Comparison of ENCODE assay signal across 9 mouse cellular contexts in genomic region chr2:153437306-153437659, GRCm38 (mm10). TPM values are rescaled to one million over a fixed set of nuclear protein-coding genes. Genes with fewer than 3 reads are reported as not detected.
DNase-seq lines count a peak whose midpoint lies in the region; ATAC-seq and TF ChIP-seq lines count a peak whose summit lies in the region.
"Had no signal": no experiment of that assay in that cellular context is flagged by ENCODE, and none has a peak within 500 bp of the region (broad histone marks: within the 10 kb centered on the region; RNA-seq: fewer than 3 reads in every experiment).

No protein-coding gene starts in this region.

- H3K9ac ChIP-seq in embryonic facial prominence, embryonic 14.5 days (ENCODE audit: low read depth, low read length): peak overlapping the region; percentile 15; the same call in 1 of the 2 replicates
- H3K9ac ChIP-seq in liver, embryonic 16.5 days (ENCODE audit: low read depth, low read length): no peak overlapping the region

- TF ChIP-seq CTCF in cerebellum, adult 2 months (IDR thresholded peaks at IDR 0.05; ENCODE audit: borderline replicate concordance, insufficient read depth, low read depth, low read length): no peak

- peak overlapping the region; percentile 39 for H3K4me2 ChIP-seq in embryonic facial prominence, embryonic 14.5 days (ENCODE audit: low read depth, low read length)
- H3K4me2 ChIP-seq in liver, embryonic 16.5 days (ENCODE audit: low read depth, low read length): no peak overlapping the region

- ATAC-seq in embryonic facial prominence, embryonic 14.5 days (ENCODE audit: low read depth): 0 out of 2 replicates have a peak, but pooled peaks have one; percentile 1
- ATAC-seq in liver, embryonic 16.5 days (ENCODE audit: low read depth): no peak

- H3K27ac ChIP-seq in brown adipose tissue, adult 24 weeks (replicated peaks; ENCODE audit: low read depth, low read length): 0 out of 2 replicates have a peak overlapping the region, but pooled peaks have one; percentile 28
- peak overlapping the region; percentile 79 for H3K27ac ChIP-seq in embryonic facial prominence, embryonic 14.5 days (replicated peaks; ENCODE audit: low read depth, low read length)
- peak overlapping the region; percentile 29 for H3K27ac ChIP-seq in liver, embryonic 16.5 days (ENCODE audit: low read length)
- H3K27ac ChIP-seq in cerebellum, adult 2 months (ENCODE audit: insufficient read depth, low read length): no peak overlapping the region; the same call in 1 of the 2 replicates

- 30% methylated on average over 2 of the region's 2 CpGs for WGBS in embryonic facial prominence, embryonic 14.5 days
- 58% methylated on average over 2 of the region's 2 CpGs for WGBS in liver, embryonic 16.5 days (ENCODE audit: insufficient replicate concordance)
- 71% methylated on average over 2 of the region's 2 CpGs for WGBS in cerebellum, adult 2 months

- no peak for TF ChIP-seq POLR2A in cerebellum, adult 2 months (IDR thresholded peaks at IDR 0.05; ENCODE audit: borderline replicate concordance, insufficient read depth, low read length)

- peak; percentile 49 for DNase-seq in embryonic facial prominence, embryonic 14.5 days (ENCODE audit: low spot score)
- peak; percentile 57 for DNase-seq in kidney, adult 18-20 months
- DNase-seq in urinary bladder, postnatal 25 days (ENCODE audit: low spot score): no peak
- no peak for DNase-seq in cerebellum, adult 2 months
- no peak for DNase-seq in spleen, postnatal 4 days (ENCODE audit: low spot score in 2 of 2)
- DNase-seq: thymus, postnatal 25 days had no signal

- H3K36me3 ChIP-seq in embryonic facial prominence, embryonic 14.5 days (ENCODE audit: control insufficient read depth, insufficient read depth, low read length): peaks cover 24% of the 10 kb centered on the region
- peaks cover 2% of the 10 kb centered on the region; the same call in 1 of the 2 replicates for H3K36me3 ChIP-seq in liver, embryonic 16.5 days (ENCODE audit: control insufficient read depth, insufficient read depth)

- no peak overlapping the region for H3K4me3 ChIP-seq in brown adipose tissue, adult 24 weeks (ENCODE audit: insufficient read depth, low read depth, low read length)
- H3K4me3 ChIP-seq in embryonic facial prominence, embryonic 14.5 days (ENCODE audit: low read depth, low read length): peak overlapping the region; percentile 3; the same call in 1 of the 2 replicates
- no peak overlapping the region for H3K4me3 ChIP-seq in liver, embryonic 16.5 days (ENCODE audit: low read depth, low read length)
- no peak overlapping the region for H3K4me3 ChIP-seq in cerebellum, adult 2 months (replicated peaks; ENCODE audit: insufficient read depth, low read depth, low read length)
- H3K4me3 ChIP-seq: erythroblast, embryonic 14.5 days had no signal

- H3K4me1 ChIP-seq in brown adipose tissue, adult 24 weeks (ENCODE audit: control insufficient read depth, insufficient read depth, insufficient read length, low read length): peaks cover 43% of the 10 kb centered on the region
- H3K4me1 ChIP-seq in embryonic facial prominence, embryonic 14.5 days (ENCODE audit: control insufficient read depth, insufficient read depth, low read length): peaks cover 69% of the 10 kb centered on the region
- H3K4me1 ChIP-seq in liver, embryonic 16.5 days (ENCODE audit: control insufficient read depth, low read depth, low read length): peaks cover 51% of the 10 kb centered on the region
- H3K4me1 ChIP-seq in cerebellum, adult 2 months (ENCODE audit: control insufficient read depth, insufficient read depth, low read length): peaks cover 26% of the 10 kb centered on the region

- H3K9me3 ChIP-seq in embryonic facial prominence, embryonic 14.5 days (ENCODE audit: control insufficient read depth, low read length): no peaks in the 10 kb centered on the region
- no peaks in the 10 kb centered on the region for H3K9me3 ChIP-seq in liver, embryonic 16.5 days (replicated peaks; ENCODE audit: control insufficient read depth, low read length)

- H3K27me3 ChIP-seq in embryonic facial prominence, embryonic 14.5 days (replicated peaks; ENCODE audit: control insufficient read depth, insufficient read depth, low read length): no peaks in the 10 kb centered on the region
- no peaks in the 10 kb centered on the region for H3K27me3 ChIP-seq in liver, embryonic 16.5 days (ENCODE audit: control insufficient read depth, insufficient read depth, low read depth, low read length)
- no peaks in the 10 kb centered on the region for H3K27me3 ChIP-seq in cerebellum, adult 2 months (ENCODE audit: control insufficient read depth, insufficient read depth, low read length)

RNA-seq across cellular contexts. Expression of gene 4930404H24Rik, which starts 55.3 kb away (rescaled TPM):
- not detected in 2 replicates for polyA plus RNA-seq in brown adipose tissue, adult 24 weeks (2012; ENCODE audit: insufficient read depth, insufficient read length, missing spikeins)
- not detected in 2 replicates for polyA plus RNA-seq in embryonic facial prominence, embryonic 14.5 days (2014; fragmentation: Nextera tagmentation; extraction: Ambion mirVana)
- polyA plus RNA-seq in liver, embryonic 16.5 days (2015; fragmentation: Nextera tagmentation; extraction: Ambion mirVana): not detected in 2 replicates
- polyA plus RNA-seq in cerebellum, adult 2 months (2012; rRNA removed): not detected in 2 replicates
- polyA plus RNA-seq: erythroblast, embryonic 14.5 days had no signal

Comparison
In these comparisons a context has a peak if more than half of its experiments do, and no peak if none do; other contexts are left out.
1. DNase-seq: peak in embryonic facial prominence, embryonic 14.5 days (single experiment) and kidney, adult 18-20 months (single experiment); none in urinary bladder, postnatal 25 days (single experiment), cerebellum, adult 2 months (0 of 2) and spleen, postnatal 4 days (0 of 2).